Mouse (Mus musculus) frontal cortex, postnatal 25 days (tissue): Measurements from ENCODE around the gene Fap.

Source experiments
- DNase-seq, 2 experiments: peaks; one replicate each; pipeline ENCODE4 v3.0.0; 2022; ENCODE audit warnings: low spot score in 2 of 2

The Fap gene

DNA sequence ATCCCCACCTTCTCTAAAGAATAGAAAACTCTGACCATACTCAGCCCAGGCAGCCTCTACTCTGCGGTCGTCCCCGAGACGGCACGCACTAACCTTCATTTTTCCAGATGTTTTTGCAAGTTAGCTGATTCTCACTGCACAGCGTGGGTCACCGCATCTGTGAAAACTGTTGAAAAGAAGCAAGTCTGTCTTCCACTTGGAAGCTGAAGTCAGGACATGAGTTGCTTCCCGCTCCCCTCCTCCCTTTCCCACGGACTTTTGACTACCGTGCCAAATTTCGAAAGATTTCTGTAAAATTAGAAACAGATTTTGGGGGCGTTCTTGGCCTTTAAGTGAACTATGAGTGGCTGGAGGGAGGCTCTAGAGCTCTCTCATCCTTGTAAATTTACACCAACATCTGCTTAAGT, at the start of gene Fap:
TSS of gene Fap (minus strand) at position 323 of the 407 bp plus-strand sequence.
- DNase-seq = no peak

DNA sequence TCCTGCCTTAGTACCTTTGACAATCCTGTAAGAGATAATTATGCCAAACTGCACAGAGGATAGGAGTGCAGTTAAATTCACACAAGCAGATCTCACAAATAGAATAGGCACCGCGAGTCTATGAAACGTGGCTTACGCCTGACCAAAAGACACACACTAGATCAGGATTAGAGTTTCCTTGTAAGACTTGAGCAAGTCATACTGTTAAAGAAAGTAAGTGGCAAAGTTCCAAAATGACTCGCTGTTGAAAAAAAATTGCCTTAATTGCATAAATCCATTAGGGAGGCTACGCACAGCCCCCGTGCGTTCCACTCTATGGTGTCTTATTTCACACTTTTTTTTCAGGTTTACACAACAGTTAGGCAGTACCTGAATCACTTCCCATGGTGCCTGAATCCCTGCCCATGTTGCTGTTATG, 49.2 kb upstream of the Fap start:
- DNase-seq = no peak

DNA sequence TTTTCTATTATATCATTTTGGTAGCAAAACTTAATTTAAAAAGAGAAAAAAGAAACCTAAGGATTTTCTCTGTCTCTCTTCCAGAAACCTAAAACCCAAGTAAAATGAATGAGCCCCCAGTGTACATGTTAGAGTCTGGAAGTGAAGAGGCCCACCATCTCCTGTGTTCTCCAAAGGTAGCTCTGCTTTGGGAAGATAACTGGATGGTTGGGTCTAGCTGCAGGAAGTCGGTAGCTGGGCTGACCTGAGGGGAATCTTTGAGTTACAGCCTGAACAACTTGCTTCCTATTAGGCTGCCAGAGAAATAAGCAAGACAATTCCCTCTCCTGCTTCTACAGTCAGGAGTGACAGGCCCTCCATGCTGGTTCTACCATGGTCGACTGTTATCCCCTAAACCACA, 45.8 kb upstream of the Fap start:
- DNase-seq = no peak

DNA sequence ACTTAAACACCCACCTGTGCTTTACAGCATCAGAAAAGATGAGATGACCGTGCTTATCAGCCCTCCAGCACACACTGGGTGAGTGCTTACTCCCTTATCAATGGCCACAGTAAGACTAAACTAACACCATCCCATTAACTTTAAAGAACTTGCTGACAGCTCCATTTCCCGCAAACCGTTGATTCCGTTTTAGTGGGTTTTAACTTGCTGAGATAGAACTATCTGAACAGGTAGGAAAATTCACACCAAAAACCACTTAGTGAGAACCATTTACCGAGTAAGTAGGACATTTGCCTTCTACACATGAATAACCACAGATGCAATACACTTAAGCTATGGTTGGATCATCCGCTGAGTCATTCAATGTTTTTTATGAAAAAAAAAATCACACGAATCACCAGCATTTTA, 45.1 kb upstream of the Fap start:
- no peak for DNase-seq

DNA sequence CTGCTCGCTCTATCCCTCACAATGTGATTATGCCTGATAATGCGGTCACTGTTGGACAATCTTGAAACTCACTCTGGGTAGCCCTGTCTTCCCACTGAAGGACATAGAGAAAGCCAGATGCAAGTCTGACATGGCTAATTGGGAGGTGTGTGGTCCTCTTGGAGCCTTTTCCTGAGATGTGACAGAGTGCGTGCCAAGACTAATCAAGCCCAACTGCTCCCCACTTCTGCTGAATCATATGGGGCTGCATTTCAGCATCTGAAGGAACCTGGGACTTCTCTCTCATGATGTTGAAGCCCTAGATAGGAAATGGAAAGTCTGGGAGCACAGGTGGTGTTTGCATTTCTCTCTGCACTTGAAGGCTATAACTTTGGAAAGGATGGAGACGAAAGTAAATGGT, 39.3 kb upstream of the Fap start:
- DNase-seq = no peak

DNA sequence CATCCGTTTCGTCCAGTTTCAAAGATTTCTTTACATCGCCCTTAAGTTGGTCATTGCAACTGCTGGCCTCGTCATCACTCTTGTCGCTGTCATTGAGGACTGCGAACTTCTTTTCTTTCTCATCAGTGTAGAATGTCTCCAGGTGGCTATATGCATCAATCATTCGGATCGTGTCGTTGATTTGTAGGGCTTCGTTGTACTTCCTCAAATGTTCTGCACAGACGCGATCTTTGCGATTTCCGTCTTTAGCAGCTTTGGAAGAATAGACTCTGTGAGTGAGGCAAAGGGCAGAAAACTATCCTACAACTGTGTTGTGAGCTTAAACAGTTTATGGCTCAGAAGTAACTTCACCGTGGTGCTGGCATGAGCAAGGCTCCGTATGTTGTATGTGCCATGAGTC, 32.3 kb upstream of the Fap start:
- DNase-seq = no peak

DNA sequence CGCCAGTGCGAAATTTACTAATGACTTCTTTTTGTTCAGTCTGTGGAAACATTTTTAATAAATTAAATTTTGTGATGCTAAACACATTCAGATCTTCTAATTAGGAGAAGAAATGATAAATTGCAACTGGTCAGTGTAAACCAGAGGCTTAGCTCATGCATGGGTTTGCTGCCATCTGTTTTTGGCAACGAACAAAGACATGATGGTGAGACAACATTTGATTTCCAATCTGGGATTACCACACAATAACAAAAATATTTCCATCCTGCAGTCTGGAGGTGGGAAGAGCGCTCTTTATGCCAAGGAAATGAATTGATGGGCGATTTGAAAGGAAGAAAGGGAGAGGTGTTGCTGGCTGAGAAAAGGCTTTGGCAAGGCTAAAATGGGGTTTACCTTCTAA, 29.7 kb upstream of the Fap start:
- no peak for DNase-seq

DNA sequence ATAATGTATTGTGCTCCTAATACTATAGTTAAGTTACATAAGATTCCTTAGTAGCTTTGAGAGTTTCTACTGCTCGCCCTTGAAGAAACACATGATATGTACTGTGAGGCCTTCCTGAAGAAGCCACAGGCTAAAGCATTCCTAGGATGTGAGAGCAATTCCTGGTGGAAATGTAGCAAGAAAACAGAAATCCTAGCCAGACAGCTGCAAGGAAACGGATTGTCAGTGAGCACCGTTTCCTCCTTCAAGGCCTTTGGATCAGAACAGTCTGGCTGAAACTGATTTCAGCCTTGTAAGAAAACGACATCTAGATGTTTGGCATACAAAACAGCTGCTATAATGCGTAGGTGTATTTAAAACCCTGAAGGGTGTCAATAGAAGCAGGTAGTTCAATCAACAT, 22.7 kb upstream of the Fap start:
- no peak for DNase-seq

DNA sequence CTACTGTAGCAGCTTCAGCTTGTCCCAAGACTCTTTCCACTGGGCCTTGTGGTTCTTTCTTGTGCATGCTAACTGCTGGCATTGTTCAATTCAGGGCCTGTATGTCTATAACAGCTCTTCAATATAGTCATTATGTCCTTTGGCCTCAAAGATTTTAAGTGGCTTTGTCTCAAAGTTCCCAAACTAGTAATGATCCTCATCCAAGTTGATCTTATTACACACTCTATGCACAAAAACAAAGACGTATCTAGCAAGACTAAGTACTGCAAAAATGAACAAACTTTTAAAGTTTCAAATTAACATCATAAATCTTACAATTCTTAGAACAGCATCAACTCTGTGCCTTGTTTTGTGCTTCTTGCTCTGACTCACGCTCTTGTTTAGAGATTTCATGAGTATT, 20.6 kb upstream of the Fap start:
- no peak for DNase-seq

DNA sequence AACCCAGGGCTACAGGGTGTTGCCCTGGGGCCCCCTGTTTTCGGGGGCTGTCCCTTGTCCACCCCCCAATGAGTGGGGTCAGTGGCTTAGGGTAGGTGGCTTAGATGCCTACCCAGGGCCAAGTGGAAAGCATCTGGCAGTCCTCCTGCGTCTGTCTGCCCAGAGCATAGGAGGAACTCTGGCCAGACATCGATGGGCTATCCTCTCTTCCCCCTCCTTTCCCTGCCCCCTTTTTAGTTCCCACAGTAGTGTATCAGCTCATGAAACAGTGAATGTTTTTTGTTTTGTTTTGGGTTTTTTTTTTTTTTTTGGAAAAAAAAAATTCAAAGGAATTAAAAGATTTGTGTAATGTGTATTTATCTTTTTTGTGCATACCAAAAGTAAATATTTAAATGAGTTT, 17.7 kb upstream of the Fap start:
- DNase-seq = no peak

DNA sequence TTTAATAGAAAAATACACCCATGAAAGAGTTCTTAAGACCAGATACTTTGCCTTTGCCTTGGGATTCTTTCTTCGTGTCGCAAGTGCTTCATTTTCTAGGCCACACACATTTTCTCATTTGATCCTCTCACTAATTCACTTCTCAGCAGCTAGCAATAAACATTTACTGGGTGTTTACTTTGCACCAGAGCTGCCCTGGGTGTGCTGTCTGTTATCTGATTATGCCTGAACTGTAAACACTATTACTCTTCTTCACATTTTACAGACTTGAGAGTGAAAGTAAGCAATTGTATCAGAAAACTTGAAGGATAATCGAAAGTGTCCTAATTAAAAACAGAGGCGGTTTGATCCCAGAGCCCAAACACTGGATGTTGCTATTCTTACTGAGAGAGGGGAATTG, 15.5 kb upstream of the Fap start:
- DNase-seq = no peak

DNA sequence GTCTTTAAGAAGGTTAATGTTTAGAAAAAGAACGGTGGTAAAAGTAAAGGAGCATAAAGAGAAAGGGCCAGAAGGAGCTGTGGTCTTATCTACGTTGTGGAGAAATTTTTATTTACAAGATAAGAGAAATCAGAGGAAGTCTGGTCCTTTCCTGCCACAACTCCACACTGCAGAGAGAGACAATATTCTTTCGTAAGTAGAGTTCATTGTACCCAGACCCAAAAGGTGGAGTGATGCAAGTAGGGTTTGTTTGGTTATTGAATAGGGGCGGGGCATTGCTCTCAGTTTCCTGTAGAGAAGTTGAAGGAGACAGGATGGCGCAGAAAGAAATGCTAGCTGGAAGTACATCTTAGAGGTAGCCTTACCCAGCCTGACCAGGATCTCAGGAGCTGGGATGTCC, 11.9 kb upstream of the Fap start:
- no peak for DNase-seq

DNA sequence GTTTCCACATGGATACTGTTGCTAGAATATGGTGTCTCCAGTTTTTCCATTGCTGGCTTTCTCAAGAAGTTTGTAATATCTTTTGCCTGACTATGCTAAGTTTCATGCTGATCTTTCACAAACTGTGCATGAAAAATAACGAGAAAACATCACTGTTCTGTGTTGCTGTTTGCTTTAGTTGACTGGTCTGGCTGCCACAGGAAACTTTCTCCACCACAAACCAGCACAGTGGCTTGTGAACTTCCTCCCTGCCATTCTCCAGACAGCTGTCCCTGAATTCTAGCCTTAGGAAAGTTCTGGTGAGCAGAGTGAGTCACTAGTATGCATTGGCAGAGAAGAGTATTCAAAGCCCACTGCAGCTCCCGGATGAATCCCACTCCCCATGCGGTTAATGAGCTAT, 1.1 kb upstream of the Fap start:
- DNase-seq = no peak

DNA sequence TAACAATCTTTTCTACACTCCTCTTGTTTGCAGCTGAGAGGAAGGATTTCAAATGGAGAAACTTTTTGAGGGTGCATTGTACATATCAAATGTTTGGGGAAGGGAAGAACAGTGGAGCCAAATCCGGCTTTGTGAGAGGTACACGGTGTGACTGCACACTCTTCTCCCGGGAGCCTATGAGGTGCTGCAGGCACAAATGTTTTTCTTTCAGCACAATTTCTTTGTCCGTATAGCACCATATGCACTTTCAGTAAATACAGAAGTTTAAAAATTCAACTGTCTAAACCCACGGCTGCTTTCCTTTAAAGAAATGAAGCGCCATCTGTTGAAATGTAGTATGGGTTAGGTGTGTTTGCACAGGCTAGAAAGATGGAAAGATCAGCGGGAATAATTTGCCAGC, 375 bp upstream of the Fap start:
- DNase-seq = no peak

DNA sequence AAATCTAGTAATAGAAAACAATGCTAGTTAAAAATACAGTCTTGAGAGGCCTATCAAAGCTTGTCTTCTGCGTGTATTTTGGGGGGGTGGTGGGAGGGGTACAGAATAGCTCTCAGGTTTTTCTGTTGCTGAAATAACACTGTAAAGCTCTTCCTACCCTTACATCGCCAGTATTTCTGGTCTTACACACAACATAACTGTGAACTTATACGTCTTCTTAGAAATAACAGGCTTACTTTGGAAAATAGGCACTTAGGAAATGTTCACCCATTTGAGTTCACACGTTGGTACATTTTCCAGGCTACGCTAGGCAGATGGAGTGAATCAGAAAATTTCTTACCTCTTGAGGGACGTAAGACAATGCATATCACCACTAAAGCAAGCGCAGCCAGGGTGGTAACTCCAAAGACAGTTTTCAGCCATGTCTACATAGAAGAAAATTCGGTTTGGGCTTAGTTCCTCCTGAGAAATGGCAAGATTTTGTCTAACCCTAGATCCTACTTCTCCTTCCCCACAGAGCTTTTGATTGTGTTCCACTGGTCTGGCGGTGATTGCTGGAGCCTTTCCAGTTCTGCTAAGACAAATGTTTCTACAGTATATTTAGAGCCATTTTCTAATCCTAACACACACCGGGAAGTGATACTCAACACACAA, 649 bp downstream of the Fap start:
- DNase-seq = no peak

DNA sequence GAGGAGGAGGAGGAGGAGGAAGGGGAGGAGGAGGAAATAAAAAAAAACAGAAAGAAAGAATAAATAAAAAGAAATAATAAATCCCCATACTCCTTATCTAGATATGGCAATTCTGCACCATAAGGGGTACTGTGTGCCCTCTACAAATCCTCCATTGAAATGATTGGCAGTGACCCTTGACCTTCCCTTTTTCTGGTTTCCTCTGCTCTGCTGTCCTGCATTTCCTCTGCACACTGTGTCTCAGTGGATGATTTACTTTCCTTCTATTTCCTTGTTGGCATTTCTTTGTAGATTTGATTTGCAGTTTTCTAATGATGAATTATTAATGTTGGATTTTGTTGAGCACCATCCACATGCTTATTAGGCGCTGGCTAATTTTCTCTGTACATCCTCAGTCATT, 9.2 kb downstream of the Fap start:
- no peak for DNase-seq

DNA sequence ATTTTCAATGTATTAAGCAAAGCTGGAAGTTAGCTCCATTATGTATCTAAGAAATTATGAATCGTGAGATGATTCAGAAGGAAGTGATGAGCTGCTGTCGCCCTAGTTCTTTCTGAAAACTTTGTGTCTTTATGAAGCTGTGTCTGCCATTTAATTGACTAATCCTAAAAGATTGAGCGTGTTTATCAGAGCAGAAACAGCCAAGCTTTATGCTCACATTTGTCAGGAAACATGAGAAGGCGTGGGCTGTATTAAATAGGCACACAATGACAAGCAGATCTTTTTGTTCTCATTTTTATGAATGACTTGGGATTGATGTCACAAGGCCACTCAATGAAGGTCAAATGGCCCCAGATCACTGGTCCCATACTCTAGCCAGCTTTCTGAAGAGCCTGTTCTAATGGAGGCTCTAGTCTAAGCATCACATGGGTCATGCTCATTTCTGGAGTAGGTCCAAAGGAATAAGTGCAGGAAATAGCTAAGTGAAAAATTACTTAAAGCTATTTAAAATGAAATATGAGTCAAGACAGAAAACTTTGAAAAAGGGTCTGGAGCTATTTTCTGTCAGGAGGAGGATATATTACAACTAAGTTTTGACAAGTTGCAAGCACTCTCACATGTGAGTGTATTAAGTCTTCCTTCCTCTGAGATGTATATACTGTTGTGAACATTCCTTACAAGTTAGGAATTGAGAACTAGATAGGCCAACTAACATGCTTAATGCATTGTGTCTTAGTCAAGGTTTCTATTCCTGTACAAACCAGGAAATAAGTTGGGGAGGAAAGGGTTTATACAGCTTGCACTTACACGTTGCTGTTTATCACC, 11.0 kb downstream of the Fap start:
- DNase-seq = no peak

DNA sequence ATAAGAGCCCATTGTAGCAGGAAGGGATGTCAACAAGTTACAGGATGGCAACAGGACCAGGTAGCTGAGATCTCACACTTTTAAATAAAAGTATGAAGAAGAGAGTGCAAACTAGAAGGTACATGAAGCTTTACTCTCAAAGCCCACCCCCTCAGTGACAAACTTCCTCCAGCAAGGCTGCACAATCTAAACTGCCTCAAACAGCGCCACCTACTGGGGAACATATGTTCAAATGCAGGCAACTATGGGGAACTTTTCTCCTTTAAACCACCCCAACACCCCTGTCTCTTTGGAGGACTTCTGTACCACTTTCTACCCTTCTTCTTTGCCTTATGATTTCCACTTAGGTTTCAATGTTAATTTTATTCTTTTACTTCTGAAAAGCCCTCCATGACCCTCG, 16.5 kb downstream of the Fap start:
- no peak for DNase-seq

DNA sequence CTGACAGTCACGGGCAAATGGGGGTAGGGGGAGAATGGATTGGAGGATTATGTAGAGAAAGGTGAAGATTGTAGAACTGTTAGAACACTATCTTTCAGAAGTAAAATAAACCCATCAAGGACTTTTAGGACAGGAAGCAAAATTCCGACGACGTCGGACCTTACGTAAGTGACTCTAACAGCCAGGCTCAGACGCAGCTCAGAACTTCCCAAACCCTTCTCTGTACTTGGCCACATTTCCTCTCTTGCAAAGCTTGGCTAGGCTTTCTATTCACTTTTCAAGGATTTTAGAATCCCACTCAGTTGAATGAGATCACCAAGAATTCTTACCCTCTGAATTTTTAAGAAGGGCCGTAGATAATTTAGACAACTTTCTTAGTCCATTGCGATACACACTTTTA, 17.5 kb downstream of the Fap start:
- DNase-seq = no peak

DNA sequence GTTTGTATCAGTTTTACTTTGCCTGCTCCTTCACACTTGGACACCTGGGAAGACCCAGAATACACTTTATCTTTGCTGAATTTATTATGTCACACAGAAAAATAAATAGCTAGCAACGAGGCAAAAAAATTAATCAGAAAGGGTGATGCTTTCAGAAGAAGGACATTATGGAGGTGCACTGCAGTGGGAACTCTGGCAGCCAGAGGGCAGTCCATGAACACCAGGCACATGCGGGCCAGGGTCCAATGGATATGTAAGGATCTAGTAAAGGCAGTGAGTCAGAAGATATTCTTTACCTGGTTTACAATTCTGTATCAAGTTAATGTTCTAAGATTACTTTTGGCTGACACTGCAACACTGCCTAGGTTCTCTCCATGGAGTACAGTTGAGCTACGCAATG, 24.2 kb downstream of the Fap start:
- DNase-seq = no peak

DNA sequence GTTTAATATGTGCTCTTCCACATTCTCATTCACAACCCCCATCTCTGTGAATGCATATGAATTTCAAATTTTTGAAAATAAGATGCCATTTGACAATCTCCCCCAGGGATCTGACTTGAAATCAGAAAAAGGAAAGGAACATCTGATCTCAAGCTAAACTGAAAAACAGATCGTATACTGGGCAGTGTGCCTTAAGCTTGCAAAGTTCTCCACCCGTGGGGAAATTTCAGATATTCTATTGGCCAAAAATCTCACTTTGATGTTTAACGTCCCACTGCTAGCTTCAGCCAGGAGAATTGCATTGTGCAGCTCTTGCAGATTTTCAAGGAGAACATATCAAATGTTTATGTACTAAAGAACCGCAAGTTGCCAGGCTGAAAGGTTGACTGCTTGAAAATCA, 24.7 kb downstream of the Fap start:
- DNase-seq = no peak

DNA sequence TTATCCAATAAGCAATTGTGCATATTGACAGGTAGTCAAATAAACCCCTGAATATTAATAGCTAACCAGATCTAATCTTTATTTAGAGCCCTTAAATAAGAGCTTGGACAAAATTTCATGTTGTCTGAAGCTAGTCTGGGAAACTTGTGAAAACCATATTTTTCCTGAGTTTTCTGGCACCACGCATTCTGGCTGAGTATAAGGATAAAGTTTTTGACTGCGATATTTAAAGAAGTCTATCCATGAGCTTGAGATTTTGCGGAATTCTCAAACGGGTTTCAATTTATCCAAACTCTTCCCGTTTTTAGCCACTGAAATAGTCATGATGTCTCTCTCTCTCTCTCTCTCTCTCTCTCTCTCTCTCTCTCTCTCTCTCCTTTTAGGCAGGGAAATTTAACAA, 25.8 kb downstream of the Fap start:
- DNase-seq = no peak

DNA sequence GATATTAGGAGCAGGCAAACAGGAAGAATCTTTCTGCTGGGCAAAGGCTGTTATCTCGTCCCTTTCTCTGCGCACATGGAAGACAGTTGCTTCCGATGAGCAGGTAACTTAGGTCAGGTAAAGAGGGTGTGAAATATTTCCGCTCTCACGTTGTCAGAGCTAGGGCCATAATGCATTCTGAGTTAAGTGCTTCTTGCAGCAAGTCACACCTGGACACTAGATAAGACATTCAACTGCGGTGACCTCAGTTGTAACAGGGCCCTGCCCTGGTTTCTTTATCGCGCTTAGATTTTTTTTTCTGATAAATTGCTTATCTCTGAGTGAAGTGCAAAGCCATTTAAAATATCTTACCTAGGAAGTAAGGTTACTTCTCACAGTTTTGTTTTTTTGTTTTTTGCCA, 38.4 kb downstream of the Fap start:
- no peak for DNase-seq

DNA sequence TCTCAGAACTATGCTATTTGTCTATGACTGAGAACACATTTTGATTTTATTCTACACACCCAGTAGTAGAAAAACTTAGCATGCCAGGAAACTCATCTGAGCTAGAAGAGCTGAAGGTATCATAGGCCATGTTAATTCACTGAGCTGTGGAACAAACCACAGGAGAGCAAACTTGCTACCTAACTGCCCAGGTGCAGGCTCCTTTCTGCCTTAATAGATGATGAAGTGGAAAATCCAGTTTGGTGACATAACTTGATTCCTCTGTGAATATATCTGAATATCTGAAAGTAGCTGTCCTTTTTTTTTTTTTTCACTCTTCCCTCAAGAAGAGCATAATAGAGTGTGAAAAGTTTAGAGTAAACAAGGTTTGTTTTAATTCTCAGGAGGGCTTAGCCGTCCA, 42.8 kb downstream of the Fap start:
- no peak for DNase-seq
